Mouse (Mus musculus) forebrain, embryonic 15.5 days (tissue): ENCODE measurements around the gene Nav2. TPM values are rescaled to one million over a fixed set of nuclear protein-coding genes. Genes with fewer than 3 reads are reported as not detected.

Experiments used
- ATAC-seq: fragments of 200-750 bp; cut with Nextera tagmentation; replicated peaks from 2 replicates; pipeline ENCODE4 v1.8.0; 2017; ENCODE audit warnings: mild to moderate bottlenecking, moderate TSS enrichment, moderate library complexity
- H3K27ac ChIP-seq: fragments of 300-500 bp; sonication (generic); replicated peaks from 2 replicates; pipeline ENCODE4 v1.5.1; 2015; ENCODE audit warnings: mild to moderate bottlenecking, inconsistent platforms
- H3K27me3 ChIP-seq: fragments of 300-500 bp; sonication (generic); 2 replicates; pipeline ENCODE4 v1.6.1; 2015; ENCODE audit warnings: inconsistent platforms
- H3K36me3 ChIP-seq: fragments of 300-500 bp; sonication (generic); 2 replicates; pipeline ENCODE4 v1.6.1; 2015; ENCODE audit warnings: mild to moderate bottlenecking, inconsistent platforms
- H3K4me1 ChIP-seq: fragments of 300-500 bp; sonication (generic); 2 replicates; pipeline ENCODE4 v1.6.1; 2015; ENCODE audit warnings: inconsistent platforms
- H3K4me2 ChIP-seq: fragments of 300-500 bp; sonication (generic); replicated peaks from 2 replicates; pipeline ENCODE4 v1.6.1; 2015; ENCODE audit warnings: mild to moderate bottlenecking, inconsistent platforms
- H3K4me3 ChIP-seq: fragments of 300-500 bp; sonication (generic); 2 replicates; pipeline ENCODE4 v1.5.1; 2015; ENCODE audit warnings: mild to moderate bottlenecking, inconsistent platforms
- H3K9ac ChIP-seq: fragments of 300-500 bp; sonication (generic); replicated peaks from 2 replicates; pipeline ENCODE4 v1.6.1; 2015; ENCODE audit warnings: mild to moderate bottlenecking, inconsistent platforms
- H3K9me3 ChIP-seq: fragments of 300-500 bp; sonication (generic); 2 replicates; pipeline ENCODE4 v1.6.1; 2016; ENCODE audit warnings: inconsistent platforms
- WGBS: fragments of 180-500 bp; shearing (Covaris S2); methylation state at CpG from one replicate; pipeline ENCODE4 v1.1.7; 2015; ENCODE audit warnings: mixed read lengths; 5-methylcytosine and 5-hydroxymethylcytosine counted together
- polyA plus RNA-seq: library from polyadenylated mRNA; unstranded; fragments of >200 nt; fragmentation: Nextera tagmentation; extraction: Ambion mirVana; gene quantifications from 2 replicates; pipeline ENCODE4 v1.2.1, GENCODE M21; 2015

The Nav2 gene
- polyA plus RNA-seq, 1 experiment from 2014 or later = 27.3 TPM

DNA sequence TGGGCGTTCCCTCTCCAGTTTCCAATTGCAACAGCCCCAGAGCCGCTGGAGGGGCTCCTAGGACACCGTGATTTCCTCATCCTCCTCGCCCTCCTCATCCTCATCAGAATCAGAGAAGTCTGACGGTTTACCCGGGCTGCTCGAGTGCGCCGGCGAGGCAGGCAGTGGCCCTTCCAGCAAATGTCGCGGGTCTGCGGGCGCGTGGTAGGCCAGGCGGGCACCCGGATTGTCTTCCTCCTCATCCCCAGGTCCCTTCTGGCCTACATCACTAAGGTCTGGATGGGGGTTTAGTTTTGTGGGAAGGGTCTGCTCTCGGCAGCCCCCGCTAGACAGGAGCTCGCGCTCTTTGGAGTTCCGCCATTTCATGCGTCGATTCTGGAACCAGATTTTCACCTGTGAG is 723.9 kb downstream of the Nav2 start:
- Histone ChIP-seq H3K36me3 (no peaks in the 10 kb centered on the region), H3K27me3 (peaks cover 93% of the 10 kb centered on the region), H3K4me2 (no peak overlapping the region; the same call in 1 of the 2 replicates), H3K4me1 (peaks cover 34% of the 10 kb centered on the region), H3K9ac (no peak overlapping the region), H3K27ac (no peak overlapping the region), H3K9me3 (no peaks in the 10 kb centered on the region), H3K4me3 (no peak overlapping the region)
- no peak for ATAC-seq
- 6% methylated on average over 24 of the region's 24 CpGs for WGBS

- H3K27me3 ChIP-seq = peaks cover 91% of the 10 kb centered on the region
- no peaks in the 10 kb centered on the region for H3K9me3 ChIP-seq
- no peak overlapping the region for H3K9ac ChIP-seq
- H3K4me3 ChIP-seq = peak overlapping the region; percentile 18
- under 1% methylated on average over 33 of the region's 33 CpGs for WGBS
- no peak overlapping the region for H3K27ac ChIP-seq
- 0 out of 2 replicates have a peak, but pooled peaks have one; percentile 20 for ATAC-seq
- H3K4me1 ChIP-seq = peaks cover 40% of the 10 kb centered on the region
- H3K4me2 ChIP-seq = peak overlapping the region; percentile 39
- no peaks in the 10 kb centered on the region for H3K36me3 ChIP-seq
These were observed 725.0 kb downstream of the Nav2 start for GRCm38 (mm10) chr7:49633375-49633956.

DNA sequence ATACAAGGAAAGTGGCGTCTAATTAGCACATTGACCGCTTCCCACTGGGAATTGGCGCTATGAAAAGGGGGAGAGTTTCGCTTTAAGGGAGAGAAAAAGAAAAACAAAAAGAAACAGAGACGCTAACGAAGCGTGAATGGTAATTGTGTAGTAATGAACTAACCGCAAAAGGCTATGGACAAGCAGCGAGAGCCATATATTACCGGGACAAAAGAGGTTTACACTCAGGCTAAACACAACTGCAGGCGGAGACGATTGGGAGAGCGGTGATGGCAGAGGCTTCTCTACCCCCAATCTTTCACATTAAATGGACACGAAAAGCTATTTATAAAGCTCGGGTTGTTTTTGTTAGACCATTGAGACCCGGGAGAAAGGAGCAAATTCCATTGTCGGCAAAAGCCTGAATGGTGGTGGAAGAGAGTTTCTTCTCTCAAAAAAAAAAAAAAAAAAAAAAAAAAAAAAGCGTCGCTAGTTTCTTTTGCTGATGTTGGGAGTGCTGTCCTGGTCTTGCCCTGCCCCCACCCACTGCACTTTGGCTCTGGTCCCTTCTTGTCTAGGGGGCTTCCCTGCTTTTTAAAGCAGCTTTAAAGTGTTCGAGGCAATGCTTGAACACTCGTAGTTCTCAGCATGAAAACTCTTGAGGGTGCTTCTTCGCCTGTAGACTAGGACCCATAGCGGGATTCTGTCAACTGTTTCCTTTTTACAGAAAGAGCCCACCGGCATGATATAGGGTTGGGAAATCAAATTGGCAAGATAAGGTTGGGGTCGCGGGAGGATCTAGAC is 726.0 kb downstream of the Nav2 start:
- Histone ChIP-seq H3K9me3 (no peaks in the 10 kb centered on the region), H3K4me2 (peak overlapping the region; percentile 39), H3K27ac (no peak overlapping the region), H3K36me3 (no peaks in the 10 kb centered on the region), H3K4me1 (peaks cover 42% of the 10 kb centered on the region), H3K27me3 (peaks cover 86% of the 10 kb centered on the region), H3K9ac (no peak overlapping the region), H3K4me3 (0 out of 2 replicates have a peak overlapping the region, but pooled peaks have one; percentile 18)
- ATAC-seq = no peak
- WGBS = under 1% methylated on average over 26 of the region's 26 CpGs

DNA sequence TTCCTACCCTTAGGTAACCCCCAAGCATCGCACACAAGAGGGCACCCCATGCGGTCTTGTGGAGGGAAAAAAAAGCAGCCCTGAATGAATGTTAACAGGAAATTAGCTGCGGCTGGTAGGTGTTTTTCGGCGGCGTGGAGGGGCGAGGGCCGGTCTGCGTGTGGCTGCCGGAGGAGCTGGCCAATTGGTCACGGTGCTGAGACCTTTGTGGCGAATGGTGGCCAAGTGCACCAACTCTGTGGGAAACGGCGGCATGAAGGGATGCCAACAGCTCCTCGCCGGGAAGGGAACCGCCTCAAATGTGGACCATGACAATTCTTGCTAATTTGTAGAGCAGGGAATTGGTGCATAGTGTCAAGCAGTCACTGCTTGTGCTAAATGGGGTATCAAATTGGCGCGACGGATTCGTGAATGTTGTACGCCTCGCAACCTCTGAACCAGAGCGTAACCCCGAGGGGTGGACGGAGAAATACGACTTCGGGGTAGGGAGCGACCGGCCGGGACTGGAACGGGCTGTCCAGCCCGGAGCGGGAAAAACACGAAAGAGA is 726.6 kb downstream of the Nav2 start:
- H3K36me3 ChIP-seq = no peaks in the 10 kb centered on the region
- no peaks in the 10 kb centered on the region for H3K9me3 ChIP-seq
- under 1% methylated on average over 35 of the region's 35 CpGs for WGBS
- no peak overlapping the region for H3K27ac ChIP-seq
- H3K27me3 ChIP-seq = peaks cover 88% of the 10 kb centered on the region
- H3K4me1 ChIP-seq = peaks cover 47% of the 10 kb centered on the region
- no peak for ATAC-seq
- H3K4me2 ChIP-seq = peak overlapping the region; percentile 39; the same call in 1 of the 2 replicates
- no peak overlapping the region for H3K9ac ChIP-seq
- H3K4me3 ChIP-seq = no peak overlapping the region

- no peak overlapping the region for H3K27ac ChIP-seq
- no peaks in the 10 kb centered on the region for H3K36me3 ChIP-seq
- H3K4me2 ChIP-seq = no peak overlapping the region
- H3K27me3 ChIP-seq = peaks cover 88% of the 10 kb centered on the region
- peaks cover 56% of the 10 kb centered on the region for H3K4me1 ChIP-seq
- no peak for ATAC-seq
- H3K4me3 ChIP-seq = no peak overlapping the region
- under 1% methylated on average over 22 of the region's 22 CpGs for WGBS
- H3K9ac ChIP-seq = no peak overlapping the region
- no peaks in the 10 kb centered on the region for H3K9me3 ChIP-seq
These were observed 727.5 kb downstream of the Nav2 start for GRCm38 (mm10) chr7:49635971-49636370.

DNA sequence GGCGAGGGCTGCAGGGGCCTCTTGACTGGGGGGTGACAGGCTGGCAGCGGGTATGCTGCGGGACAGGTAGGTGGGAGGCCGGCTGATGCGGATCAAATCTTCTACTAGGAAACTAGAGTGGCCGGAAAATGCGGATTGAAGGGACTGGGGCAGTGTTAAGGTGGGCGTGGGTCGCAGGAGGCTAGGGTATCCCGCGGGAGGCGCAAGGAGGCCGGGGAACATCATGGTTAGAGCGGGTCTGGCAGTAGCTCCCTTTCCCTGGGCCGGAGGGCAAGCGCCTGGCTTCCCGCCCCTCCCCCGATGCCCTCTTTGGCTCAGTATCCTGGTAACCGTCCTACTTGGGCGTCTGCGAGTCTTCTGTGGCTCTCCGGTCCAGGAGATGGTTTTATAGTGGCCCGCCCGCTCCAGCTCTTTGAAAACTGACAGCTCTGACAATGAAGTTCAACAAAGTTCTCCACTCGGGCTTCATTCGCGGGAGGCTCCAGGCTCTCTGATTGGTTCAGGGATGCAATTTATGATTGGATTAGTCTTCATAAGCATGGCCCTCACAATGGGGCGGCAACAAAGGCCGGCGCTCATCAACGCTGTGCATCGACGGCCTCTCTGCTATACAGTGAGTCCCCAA is 728.1 kb downstream of the Nav2 start, which contains the start of gene Dbx1:
Gene Dbx1, minus strand, starts transcription at position 359 of the 625 bp plus-strand sequence.
- H3K4me3 ChIP-seq = no peak within 1 kb of the TSS
- ATAC-seq = no peak
- peaks cover 87% of the 10 kb centered on the region for H3K27me3 ChIP-seq
- H3K27ac ChIP-seq = no peak within 1 kb of the TSS
- peaks cover 56% of the 10 kb centered on the region for H3K4me1 ChIP-seq
- H3K36me3 ChIP-seq = no peaks in the 10 kb centered on the region
- under 1% methylated on average over 33 of the region's 33 CpGs for WGBS
- H3K9ac ChIP-seq = no peak within 1 kb of the TSS
- H3K9me3 ChIP-seq = no peaks in the 10 kb centered on the region
- H3K4me2 ChIP-seq = no peak within 1 kb of the TSS

DNA sequence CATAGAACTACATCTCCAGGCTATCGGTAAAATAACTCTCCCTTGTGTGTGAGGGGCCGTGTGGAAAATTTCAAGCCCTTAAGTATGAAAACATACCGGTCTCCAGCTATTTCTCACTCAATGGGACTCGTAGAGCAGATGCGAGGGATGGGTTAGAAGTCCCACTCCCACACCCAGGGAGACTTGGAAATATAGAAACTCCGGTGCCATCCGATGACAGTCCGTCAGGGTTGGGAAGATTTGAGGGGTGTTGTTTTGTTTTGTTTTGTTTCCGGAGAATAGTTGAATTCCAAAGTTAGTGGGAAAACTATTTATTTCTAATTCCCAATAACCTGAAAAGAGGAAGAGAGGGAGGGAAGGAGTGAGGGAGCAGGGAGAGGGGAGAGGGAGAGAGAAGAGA is 728.8 kb downstream of the Nav2 start:
- no peak for ATAC-seq

DNA sequence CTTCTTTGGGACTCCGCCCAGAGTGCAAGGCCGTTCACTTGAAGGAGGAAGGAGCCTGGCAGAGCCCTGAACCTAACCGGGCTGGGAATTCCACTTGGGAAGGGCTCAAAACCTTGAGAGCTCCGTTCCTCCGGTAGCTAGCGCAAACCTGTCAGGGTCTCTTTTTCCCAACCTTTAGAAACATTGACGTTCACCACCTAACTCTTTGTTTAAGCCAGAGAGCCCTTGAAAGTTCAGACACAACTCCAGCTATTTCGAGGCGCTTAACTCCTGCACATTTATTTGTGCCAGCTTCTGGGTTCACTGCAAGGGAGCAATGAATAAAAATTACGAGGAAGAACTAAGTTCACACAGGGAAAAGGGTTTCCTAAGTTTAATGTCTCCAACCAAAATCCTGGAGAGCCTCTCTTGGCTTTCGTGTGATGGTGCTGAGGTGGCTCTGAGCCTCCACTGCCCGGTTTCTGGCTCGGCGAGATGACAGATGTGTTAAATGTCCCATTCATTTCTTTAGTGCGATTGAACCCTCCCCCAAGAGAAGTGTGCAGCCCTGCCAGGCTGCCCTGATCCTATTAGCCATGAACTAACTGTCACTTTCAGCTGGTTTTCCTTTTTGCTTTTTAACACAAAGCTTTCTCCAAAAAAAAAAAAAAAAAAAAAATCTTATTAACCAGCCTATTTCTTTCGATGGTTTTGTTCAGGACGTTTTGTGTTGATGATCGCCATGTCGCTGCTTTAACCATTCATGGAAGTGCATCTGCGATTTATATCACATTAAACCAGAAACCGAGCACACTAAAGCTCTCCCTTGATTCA is 729.5 kb downstream of the Nav2 start:
- no peak overlapping the region for H3K9ac ChIP-seq
- peaks cover 89% of the 10 kb centered on the region for H3K27me3 ChIP-seq
- no peaks in the 10 kb centered on the region for H3K36me3 ChIP-seq
- no peak for ATAC-seq
- no peaks in the 10 kb centered on the region for H3K9me3 ChIP-seq
- H3K27ac ChIP-seq = no peak overlapping the region
- 2% methylated on average over 21 of the region's 21 CpGs for WGBS
- H3K4me1 ChIP-seq = peaks cover 52% of the 10 kb centered on the region
- H3K4me2 ChIP-seq = no peak overlapping the region
- H3K4me3 ChIP-seq = no peak overlapping the region

More for the DNA sequence above, 728.8 kb downstream of the Nav2 start:
- under 1% methylated on average over 9 of the region's 9 CpGs for WGBS
- no peaks in the 10 kb centered on the region for H3K9me3 ChIP-seq
- no peak overlapping the region for H3K4me3 ChIP-seq
- no peak overlapping the region for H3K27ac ChIP-seq
- H3K4me2 ChIP-seq = no peak overlapping the region
- peaks cover 54% of the 10 kb centered on the region for H3K4me1 ChIP-seq
- H3K36me3 ChIP-seq = no peaks in the 10 kb centered on the region
- no peak overlapping the region for H3K9ac ChIP-seq
- peaks cover 87% of the 10 kb centered on the region for H3K27me3 ChIP-seq

GRCm38 (mm10) chr7:49638941-49639776 is 730.6 kb downstream of the Nav2 start:
- 2% methylated on average over 35 of the region's 35 CpGs for WGBS
- H3K4me2 ChIP-seq = no peak overlapping the region

DNA sequence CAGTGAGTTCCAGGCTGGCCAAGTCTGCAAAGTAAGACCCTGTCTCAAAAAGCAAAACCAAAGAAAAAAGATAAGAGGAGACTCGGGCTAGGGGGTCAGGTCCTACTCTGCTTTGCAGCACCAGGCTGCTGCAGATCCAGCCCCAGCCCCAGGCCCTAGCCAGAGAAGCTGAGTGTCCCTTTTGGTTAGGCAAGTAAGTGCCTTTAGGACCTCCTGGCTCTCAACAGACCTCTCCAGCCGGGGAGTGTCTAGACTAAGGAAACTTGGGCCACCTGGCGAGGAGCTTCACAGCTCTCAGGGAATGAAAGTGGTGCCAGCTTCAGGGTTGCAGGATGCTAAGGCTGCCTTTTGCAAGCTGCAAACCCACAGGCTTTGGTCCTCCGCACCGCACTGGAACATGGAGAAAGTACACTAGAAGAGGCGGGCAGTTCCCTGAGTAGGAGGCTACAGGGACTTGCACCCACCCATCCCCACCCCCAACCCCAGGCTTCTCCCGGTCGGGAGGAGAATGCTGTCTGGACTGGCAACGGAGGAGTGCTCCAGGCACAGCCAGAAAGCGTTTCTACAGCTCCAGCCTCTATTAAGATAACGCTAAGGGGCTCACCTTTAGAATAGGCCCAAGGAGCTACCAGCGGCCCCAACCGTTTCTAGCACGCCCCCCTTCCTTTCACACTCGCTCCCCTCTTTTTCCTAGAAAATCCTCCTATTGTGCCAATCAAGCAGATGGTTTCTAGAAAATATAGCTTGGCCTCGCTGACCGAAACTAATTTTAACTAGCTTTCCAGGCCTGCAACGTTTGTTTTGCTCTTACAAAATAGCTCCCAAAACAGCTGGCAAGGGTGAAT is 731.6 kb downstream of the Nav2 start:
- Histone ChIP-seq H3K9me3 (no peaks in the 10 kb centered on the region), H3K9ac (no peak overlapping the region), H3K4me2 (no peak overlapping the region), H3K36me3 (no peaks in the 10 kb centered on the region), H3K27ac (no peak overlapping the region), H3K27me3 (peaks cover 90% of the 10 kb centered on the region), H3K4me1 (peaks cover 32% of the 10 kb centered on the region), H3K4me3 (no peak overlapping the region)
- peak; percentile 31 for ATAC-seq
- 5% methylated on average over 18 of the region's 18 CpGs for WGBS

More at GRCm38 (mm10) chr7:49638941-49639776, 730.6 kb downstream of the Nav2 start:
- Histone ChIP-seq H3K27me3 (peaks cover 88% of the 10 kb centered on the region), H3K4me3 (no peak overlapping the region), H3K9me3 (no peaks in the 10 kb centered on the region), H3K4me1 (peaks cover 41% of the 10 kb centered on the region), H3K27ac (no peak overlapping the region), H3K9ac (no peak overlapping the region), H3K36me3 (no peaks in the 10 kb centered on the region)
- no peak for ATAC-seq
